Comparison of ENCODE assay signal across 13 mouse cellular contexts in genomic region chr2:57696992-57697772, GRCm38 (mm10).
DNase-seq lines count a peak whose midpoint lies in the region; ATAC-seq and TF ChIP-seq lines count a peak whose summit lies in the region.
"Had no signal": no experiment of that assay in that cellular context is flagged by ENCODE, and none has a peak within 500 bp of the region (broad histone marks: within the 10 kb centered on the region; RNA-seq: fewer than 3 reads in every experiment).

No protein-coding gene starts in this region.

- no peak for ATAC-seq in limb, embryonic 13.5 days (ENCODE audit: low FRiP score, low read depth)
- ATAC-seq in granulocyte monocyte progenitor cell, adult 5-6 weeks (replicated peaks; ENCODE audit: poor library complexity, severe bottlenecking): peak; percentile 88
- peak; percentile 15; the same call in 1 of the 2 replicates for ATAC-seq in neural tube, embryonic 14.5 days (ENCODE audit: low read depth)
- ATAC-seq in kidney, embryonic 16.5 days (ENCODE audit: low FRiP score, low TSS enrichment): no peak
- ATAC-seq: inflammation-experienced regulatory T-cells, adult 6 months had no signal

- H3K9me3 ChIP-seq in limb, embryonic 13.5 days: no peaks in the 10 kb centered on the region
- H3K9me3 ChIP-seq in limb, embryonic 10.5 days (replicated peaks): no peaks in the 10 kb centered on the region
- no peaks in the 10 kb centered on the region for H3K9me3 ChIP-seq in neural tube, embryonic 14.5 days (ENCODE audit: control insufficient read depth, low read length)
- no peaks in the 10 kb centered on the region for H3K9me3 ChIP-seq in kidney, embryonic 16.5 days (ENCODE audit: low read length)

- no peaks in the 10 kb centered on the region for H3K4me1 ChIP-seq in cerebellum, adult 2 months (ENCODE audit: control insufficient read depth, insufficient read depth, low read length)
- H3K4me1 ChIP-seq in limb, embryonic 13.5 days: 0 out of 2 replicates have a peak, but pooled peaks cover 3% of the 10 kb centered on the region
- peaks cover 13% of the 10 kb centered on the region for H3K4me1 ChIP-seq in limb, embryonic 10.5 days
- H3K4me1 ChIP-seq in neural tube, embryonic 14.5 days (ENCODE audit: control insufficient read depth, insufficient read depth, low read length): no peaks in the 10 kb centered on the region
- no peaks in the 10 kb centered on the region for H3K4me1 ChIP-seq in kidney, embryonic 16.5 days (ENCODE audit: insufficient read depth, low read length)

- no peaks in the 10 kb centered on the region for H3K27me3 ChIP-seq in cerebellum, adult 2 months (ENCODE audit: control insufficient read depth, insufficient read depth, low read length)
- H3K27me3 ChIP-seq in limb, embryonic 13.5 days: no peaks in the 10 kb centered on the region
- 0 out of 2 replicates have a peak, but pooled peaks cover 5% of the 10 kb centered on the region for H3K27me3 ChIP-seq in limb, embryonic 10.5 days (ENCODE audit: low read depth, poor library complexity, severe bottlenecking)
- no peaks in the 10 kb centered on the region for H3K27me3 ChIP-seq in neural tube, embryonic 14.5 days (ENCODE audit: control insufficient read depth, insufficient read depth, low read length)
- H3K27me3 ChIP-seq in kidney, embryonic 16.5 days (ENCODE audit: insufficient read depth, low read length): peaks cover 4% of the 10 kb centered on the region; the same call in 1 of the 2 replicates

- TF ChIP-seq CTCF in cerebellum, adult 2 months (IDR thresholded peaks at IDR 0.05; ENCODE audit: borderline replicate concordance, insufficient read depth, low read depth, low read length): no peak

- peak overlapping the region; percentile 23; the same call in 1 of the 2 replicates for H3K4me2 ChIP-seq in limb, embryonic 13.5 days (replicated peaks)
- H3K4me2 ChIP-seq in neural tube, embryonic 14.5 days (ENCODE audit: low read depth, low read length): peak overlapping the region; percentile 39
- H3K4me2 ChIP-seq in kidney, embryonic 16.5 days (replicated peaks; ENCODE audit: low read depth, low read length): no peak overlapping the region

- no peak overlapping the region for H3K4me3 ChIP-seq in cerebellum, adult 2 months (replicated peaks; ENCODE audit: insufficient read depth, low read depth, low read length)
- H3K4me3 ChIP-seq in limb, embryonic 13.5 days: no peak overlapping the region
- H3K4me3 ChIP-seq in limb, embryonic 10.5 days: no peak overlapping the region
- H3K4me3 ChIP-seq in neural tube, embryonic 14.5 days (ENCODE audit: low read depth, low read length): no peak overlapping the region; the same call in 1 of the 2 replicates
- H3K4me3 ChIP-seq in kidney, embryonic 16.5 days (ENCODE audit: low read length): no peak overlapping the region

- DNase-seq in cerebellum, postnatal 10 days: peak; percentile 27 to 30
- DNase-seq in cerebellum, adult 2 months: no peak
- DNase-seq in limb, embryonic 10.5 days (ENCODE audit: low spot score): no peak
- no peak for DNase-seq in frontal cortex, adult 2 months (ENCODE audit: extremely low spot score in 1 of 2, low spot score in 1 of 2)
- DNase-seq: adrenal gland, postnatal 10 days; cerebellum, adult 8-10 months; layer of hippocampus, postnatal 36 days; lung, adult 18-20 months had no signal

- TF ChIP-seq POLR2A in cerebellum, adult 2 months (IDR thresholded peaks at IDR 0.05; ENCODE audit: borderline replicate concordance, insufficient read depth, low read length): no peak

- 69% methylated on average over 11 of the region's 11 CpGs for WGBS in cerebellum, adult 2 months
- 41% methylated on average over 11 of the region's 11 CpGs for WGBS in limb, embryonic 13.5 days
- WGBS in limb, embryonic 10.5 days: 67% methylated on average over 11 of the region's 11 CpGs
- WGBS in neural tube, embryonic 14.5 days: 29% methylated on average over 11 of the region's 11 CpGs
- WGBS in kidney, embryonic 16.5 days: 67% methylated on average over 11 of the region's 11 CpGs

- H3K36me3 ChIP-seq in limb, embryonic 13.5 days: no peaks in the 10 kb centered on the region
- no peaks in the 10 kb centered on the region for H3K36me3 ChIP-seq in limb, embryonic 10.5 days
- H3K36me3 ChIP-seq in neural tube, embryonic 14.5 days (ENCODE audit: control insufficient read depth, insufficient read depth, low read length): no peaks in the 10 kb centered on the region
- no peaks in the 10 kb centered on the region for H3K36me3 ChIP-seq in kidney, embryonic 16.5 days (ENCODE audit: insufficient read depth, low read length)

- H3K27ac ChIP-seq in cerebellum, adult 2 months (ENCODE audit: insufficient read depth, low read length): no peak overlapping the region
- H3K27ac ChIP-seq in limb, embryonic 13.5 days: no peak overlapping the region
- H3K27ac ChIP-seq in limb, embryonic 10.5 days: no peak overlapping the region
- H3K27ac ChIP-seq in neural tube, embryonic 14.5 days (ENCODE audit: low read depth, low read length): no peak overlapping the region
- no peak overlapping the region for H3K27ac ChIP-seq in kidney, embryonic 16.5 days (ENCODE audit: low read length)

- no peak overlapping the region for H3K9ac ChIP-seq in limb, embryonic 13.5 days
- no peak overlapping the region for H3K9ac ChIP-seq in neural tube, embryonic 14.5 days (replicated peaks; ENCODE audit: low read depth, low read length)
- H3K9ac ChIP-seq in kidney, embryonic 16.5 days (replicated peaks; ENCODE audit: low read length): no peak overlapping the region

Comparison
In these comparisons a context has a peak if more than half of its experiments do, and no peak if none do; other contexts are left out.
1. DNase-seq: peak in cerebellum, postnatal 10 days (2 of 2); none in cerebellum, adult 2 months (0 of 2), limb, embryonic 10.5 days (single experiment) and frontal cortex, adult 2 months (0 of 2).
2. ATAC-seq: peak in granulocyte monocyte progenitor cell, adult 5-6 weeks (single experiment) and neural tube, embryonic 14.5 days (single experiment); none in limb, embryonic 13.5 days (single experiment) and kidney, embryonic 16.5 days (single experiment).